Comparison of ENCODE assay signal across 15 mouse cellular contexts in genomic region chr3:59204719-59205503, GRCm38 (mm10). TPM values are rescaled to one million over a fixed set of nuclear protein-coding genes. Genes with fewer than 3 reads are reported as not detected.
DNase-seq lines count a peak whose midpoint lies in the region; ATAC-seq and TF ChIP-seq lines count a peak whose summit lies in the region.
"Had no signal": no experiment of that assay in that cellular context is flagged by ENCODE, and none has a peak within 500 bp of the region (broad histone marks: within the 10 kb centered on the region; RNA-seq: fewer than 3 reads in every experiment).

No protein-coding gene starts in this region.

- 18% methylated on average over 11 of the region's 11 CpGs for WGBS in heart, embryonic 13.5 days

- peak overlapping the region; percentile 76 for H3K27ac ChIP-seq in heart, embryonic 13.5 days (replicated peaks)
- 0 out of 2 replicates have a peak overlapping the region, but pooled peaks have one; percentile 1 for H3K27ac ChIP-seq in cortical plate, adult 2 months (ENCODE audit: insufficient read depth, low read length)
- H3K27ac ChIP-seq: hindbrain, embryonic 10.5 days; layer of hippocampus, adult 2 months had no signal

- H3K36me3 ChIP-seq in heart, embryonic 13.5 days = no peaks in the 10 kb centered on the region
- H3K36me3 ChIP-seq: hindbrain, embryonic 10.5 days had no signal

- H3K27me3 ChIP-seq in heart, embryonic 13.5 days (replicated peaks) = no peaks in the 10 kb centered on the region

- H3K9me3 ChIP-seq in heart, embryonic 13.5 days = no peaks in the 10 kb centered on the region
- H3K9me3 ChIP-seq: hindbrain, embryonic 10.5 days had no signal

- TF ChIP-seq CTCF in cortical plate, adult 2 months (IDR thresholded peaks at IDR 0.05; ENCODE audit: extremely low read depth, insufficient read depth, low read length) = no peak

- H3K9ac ChIP-seq in heart, embryonic 13.5 days = no peak overlapping the region

- H3K4me3 ChIP-seq in heart, embryonic 13.5 days = 0 out of 2 replicates have a peak overlapping the region, but pooled peaks have one; percentile 9
- H3K4me3 ChIP-seq in cortical plate, adult 2 months (ENCODE audit: insufficient read depth, low read length) = no peak overlapping the region
- H3K4me3 ChIP-seq: hindbrain, embryonic 10.5 days; layer of hippocampus, adult 2 months had no signal

- ATAC-seq in heart, embryonic 13.5 days (ENCODE audit: extremely low read depth, insufficient number of reproducible peaks, low FRiP score, low TSS enrichment) = peak; percentile 41

- H3K4me2 ChIP-seq in heart, embryonic 13.5 days = peak overlapping the region; percentile 55

- DNase-seq in heart, postnatal 25 days (ENCODE audit: low spot score) = no peak
- DNase-seq in heart, postnatal 4 days = peak; percentile 25
- DNase-seq in naive thymus-derived CD4-positive, alpha-beta T cell, adult 2 months (ENCODE audit: low read depth) = peak; percentile 11
- no peak for DNase-seq in cerebellum, adult 8-10 months
- DNase-seq in left cerebral cortex, adult 11 months (ENCODE audit: low spot score) = no peak
- DNase-seq: adrenal gland, postnatal 25 days; cerebellum, adult 2 months; kidney, adult 18-20 months had no signal

- TF ChIP-seq POLR2A in cortical plate, adult 2 months (IDR thresholded peaks at IDR 0.05; ENCODE audit: extremely low read depth, insufficient read depth, low read length) = no peak

- peaks cover 35% of the 10 kb centered on the region for H3K4me1 ChIP-seq in heart, embryonic 13.5 days
- H3K4me1 ChIP-seq in cortical plate, adult 2 months (ENCODE audit: control insufficient read depth, insufficient read depth, low read length) = peaks cover 1% of the 10 kb centered on the region; the same call in 1 of the 2 replicates
- H3K4me1 ChIP-seq: hindbrain, embryonic 10.5 days had no signal

- intact Hi-C loops in heart, postnatal 25 days (cut with DNase I) = no loop called here

RNA-seq across cellular contexts. Expression of gene P2ry13, which starts 5.8 kb away (rescaled TPM):
- polyA plus RNA-seq in heart, embryonic 13.5 days (2015; fragmentation: Nextera tagmentation; extraction: Ambion mirVana) = 1.1 TPM in 2 replicates
- total RNA-seq in heart, postnatal 25 days (2021) = under 1 TPM; 0.83 to 0.92 TPM
- 18.4 and 19.5 TPM in 2 replicates for polyA plus RNA-seq in cortical plate, adult 2 months (2012; rRNA removed)
- total RNA-seq in heart, postnatal 4 days (2021) = under 1 TPM; 0.29 to 0.57 TPM

RNA-seq across cellular contexts. Expression of gene Gpr87, which starts 10.0 kb away (rescaled TPM):
- polyA plus RNA-seq in heart, embryonic 13.5 days (2015; fragmentation: Nextera tagmentation; extraction: Ambion mirVana) = not detected in 2 replicates
- total RNA-seq in heart, postnatal 25 days (2021) = not detected
- not detected in 2 replicates for polyA plus RNA-seq in cortical plate, adult 2 months (2012; rRNA removed)
- not detected for total RNA-seq in heart, postnatal 4 days (2021)
- total RNA-seq: adrenal gland, postnatal 25 days; layer of hippocampus, adult 2 months; left cerebral cortex, postnatal 14 days had no signal
- polyA plus RNA-seq: cerebellum, adult 2 months; frontal cortex, adult 2 months; liver, embryonic 16.5 days had no signal

RNA-seq across cellular contexts. Expression of gene P2ry14, which starts 51.5 kb away (rescaled TPM):
- 1.7 and 2.3 TPM in 2 replicates for polyA plus RNA-seq in heart, embryonic 13.5 days (2015; fragmentation: Nextera tagmentation; extraction: Ambion mirVana)
- total RNA-seq in heart, postnatal 25 days (2021) = 1 to 10 TPM; 3.6 to 4.2 TPM
- 3.7 and 4.8 TPM in 2 replicates for polyA plus RNA-seq in cortical plate, adult 2 months (2012; rRNA removed)
- total RNA-seq in heart, postnatal 4 days (2021) = 1 to 10 TPM; 1.4 to 1.6 TPM

RNA-seq across cellular contexts. Expression of gene P2ry12, which starts 57.8 kb away (rescaled TPM):
- 1.6 and 1.7 TPM in 2 replicates for polyA plus RNA-seq in heart, embryonic 13.5 days (2015; fragmentation: Nextera tagmentation; extraction: Ambion mirVana)
- 1 to 10 TPM; 2.1 to 3.1 TPM for total RNA-seq in heart, postnatal 25 days (2021)
- polyA plus RNA-seq in cortical plate, adult 2 months (2012; rRNA removed) = 91.0 and 91.9 TPM in 2 replicates
- 1 to 10 TPM; 1.7 to 2.4 TPM for total RNA-seq in heart, postnatal 4 days (2021)

Comparison
In these comparisons a context has a peak if more than half of its experiments do, and no peak if none do; other contexts are left out.
1. DNase-seq: peak in heart, postnatal 4 days (single experiment) and naive thymus-derived CD4-positive, alpha-beta T cell, adult 2 months (single experiment); none in heart, postnatal 25 days (single experiment), cerebellum, adult 8-10 months (single experiment) and left cerebral cortex, adult 11 months (single experiment).